Mouse (Mus musculus) hindbrain, postnatal 0 days (tissue): Measurements from ENCODE around the gene Wnt2b. TPM values are rescaled to one million over a fixed set of nuclear protein-coding genes. Genes with fewer than 3 reads are reported as not detected.

Experiments
- ATAC-seq: fragments of 200-750 bp; cut with Nextera tagmentation; 2 replicates; pipeline ENCODE4 v1.8.0; 2017; ENCODE audit warnings: mild to moderate bottlenecking, moderate TSS enrichment, moderate library complexity
- DNase-seq: peaks from one replicate; pipeline ENCODE4 v3.0.0-alpha.2; 2015; ENCODE audit warnings: low spot score
- H3K27ac ChIP-seq: fragments of 300-500 bp; sonication (generic); 2 replicates; pipeline ENCODE4 v1.5.1; 2014; ENCODE audit warnings: mild to moderate bottlenecking
- H3K27me3 ChIP-seq: fragments of 300-500 bp; sonication (generic); 2 replicates; pipeline ENCODE4 v1.6.1; 2014; ENCODE audit warnings: low read length, mixed read lengths; ENCODE audit not compliant: insufficient read depth
- H3K36me3 ChIP-seq: fragments of 300-500 bp; sonication (generic); 2 replicates; pipeline ENCODE4 v1.6.1; 2014; ENCODE audit warnings: low read length, mixed read lengths; ENCODE audit not compliant: insufficient read depth
- H3K4me1 ChIP-seq: fragments of 300-500 bp; sonication (generic); 2 replicates; pipeline ENCODE4 v1.6.1; 2014; ENCODE audit warnings: antibody characterized with exemption, low read length, mixed read lengths; ENCODE audit not compliant: insufficient read depth
- H3K4me2 ChIP-seq: fragments of 300-500 bp; sonication (generic); 2 replicates; pipeline ENCODE4 v1.6.1; 2014; ENCODE audit warnings: low read depth, mild to moderate bottlenecking, low read length, moderate library complexity, mixed read lengths
- H3K4me3 ChIP-seq: fragments of 300-500 bp; sonication (generic); 2 replicates; pipeline ENCODE4 v1.5.1; 2014; ENCODE audit warnings: low read length
- H3K9ac ChIP-seq: fragments of 300-500 bp; sonication (generic); replicated peaks from 2 replicates; pipeline ENCODE4 v1.6.1; 2014; ENCODE audit warnings: mild to moderate bottlenecking, low read length, moderate library complexity, mixed read lengths
- H3K9me3 ChIP-seq: fragments of 300-500 bp; sonication (generic); 2 replicates; pipeline ENCODE4 v1.6.1; 2016; ENCODE audit warnings: low read length, mixed read lengths
- CTCF ChIP-seq: IDR thresholded peaks from 2 replicates; pipeline ENCODE4 v1.5.1; 2016; ENCODE audit warnings: antibody characterized with exemption, control low read depth, low read depth
- WGBS: fragments of 180-500 bp; shearing (Covaris S2); extraction: QIAGEN DNeasy Blood & Tissue Kit; methylation state at CpG from one replicate; pipeline ENCODE4 v1.1.7; 2014; 5-methylcytosine and 5-hydroxymethylcytosine counted together
- polyA plus RNA-seq: library from polyadenylated mRNA; unstranded; fragments of >200 nt; fragmentation: Nextera tagmentation; extraction: Ambion mirVana; gene quantifications from 2 replicates; pipeline ENCODE4 v1.2.1, GENCODE M21; 2015
- total RNA-seq: library from RNA; depleted of rRNA; stranded (reverse); fragments of >200 nt; gene quantifications from 2 replicates; pipeline ENCODE4 v1.2.3, GENCODE M21; 2014; rRNA removed

Wnt2b gene
- total RNA-seq (1.9 and 3.2 TPM in 2 replicates), polyA plus RNA-seq (0.56 and 0.88 TPM in 2 replicates)

DNA sequence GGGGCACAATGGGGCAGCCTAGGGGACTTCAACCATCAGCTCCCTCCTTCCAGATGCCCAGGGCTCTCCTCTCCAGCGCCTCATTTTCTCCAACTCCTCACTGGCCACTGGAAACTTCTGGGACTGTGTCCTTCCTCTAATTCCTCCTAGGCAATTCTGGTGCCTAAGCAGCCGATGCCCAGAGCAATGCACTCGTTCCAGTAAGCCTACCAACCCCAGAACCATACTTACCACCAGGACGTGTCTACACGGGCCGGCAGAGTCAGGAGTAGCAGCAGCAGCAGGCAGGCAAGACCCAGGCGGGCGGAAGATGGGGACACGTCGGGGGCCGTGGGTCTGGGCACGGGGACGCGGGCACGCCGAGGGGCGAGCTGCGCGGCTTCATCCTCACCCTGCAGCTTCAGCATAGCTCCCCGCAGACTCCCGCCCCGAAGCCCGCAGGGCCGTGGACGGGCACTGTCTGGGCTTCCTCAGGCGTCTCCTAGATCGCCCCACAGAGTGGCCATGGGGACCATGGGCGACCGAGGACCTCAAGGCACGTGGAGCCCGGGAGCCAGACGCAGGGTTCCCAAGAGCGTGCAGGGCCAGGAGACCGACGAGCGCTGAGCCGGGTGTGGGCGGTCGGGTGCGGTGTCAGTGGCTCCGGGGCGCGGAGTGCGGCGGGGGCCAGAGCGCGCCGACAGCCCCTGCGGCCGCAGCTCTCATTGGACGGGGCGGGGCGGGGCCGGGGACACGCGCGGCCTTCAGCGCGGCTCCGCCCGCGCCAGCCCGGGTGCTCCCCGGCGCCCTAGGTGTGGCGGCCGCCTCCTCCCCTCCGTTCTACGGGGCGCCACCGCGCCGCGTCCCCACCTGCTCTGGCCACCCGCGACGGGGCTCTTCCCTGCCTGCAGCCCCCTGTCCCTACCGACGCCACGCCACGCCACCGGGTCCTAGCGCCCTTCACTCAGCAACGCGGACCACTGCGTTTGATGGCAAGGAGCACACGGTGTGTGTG lies at the start of gene Wnt2b:
TSS of gene Wnt2b (minus strand) at position 856 of the 994 bp plus-strand sequence.
- no peaks in the 10 kb centered on the region for H3K4me1 ChIP-seq
- ATAC-seq (peak; percentile 67), DNase-seq (peak; percentile 25)
- no peaks in the 10 kb centered on the region for H3K9me3 ChIP-seq
- no peaks in the 10 kb centered on the region for H3K36me3 ChIP-seq
- peak within 1 kb of the TSS; percentile 52 for H3K4me3 ChIP-seq
- 2% methylated on average over 68 of the region's 87 CpGs for WGBS
- no peak within 1 kb of the TSS for H3K27ac ChIP-seq
- H3K4me2 ChIP-seq: peak within 1 kb of the TSS; percentile 59
- no peak for TF ChIP-seq CTCF
- peak within 1 kb of the TSS; percentile 45 for H3K9ac ChIP-seq
- H3K27me3 ChIP-seq: peaks cover 12% of the 10 kb centered on the region; the same call in 1 of the 2 replicates

DNA sequence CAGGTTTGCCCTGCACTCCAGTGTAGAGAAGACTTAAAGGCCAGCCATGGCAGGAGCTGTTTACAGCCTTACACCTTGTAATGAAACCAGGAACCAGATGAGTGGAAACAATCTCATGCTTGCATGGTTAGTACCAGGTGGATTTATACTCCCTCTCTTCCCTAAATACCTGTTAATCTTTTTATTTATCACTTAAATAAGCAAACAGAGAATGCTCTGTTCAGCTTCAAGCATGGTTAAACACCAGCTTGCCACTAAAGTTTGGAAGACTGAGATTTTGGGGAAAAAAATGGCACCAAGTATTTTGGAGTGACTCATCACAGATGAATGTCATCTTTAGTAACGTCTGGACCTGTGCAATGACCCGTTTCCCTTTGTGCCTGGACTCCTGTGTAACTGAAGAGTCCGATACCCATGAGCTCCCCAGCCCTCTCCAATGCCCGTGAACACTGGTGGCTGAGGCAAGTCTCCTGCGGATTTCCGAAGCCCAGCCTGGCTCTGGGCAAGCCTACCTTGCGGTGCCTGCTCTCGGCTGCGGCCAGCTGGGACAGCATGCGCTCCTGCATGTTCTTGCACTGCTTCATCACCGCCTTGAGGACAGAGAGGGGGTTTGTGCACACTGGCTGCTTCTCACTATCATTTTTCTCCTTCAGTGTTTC lies 49.1 kb upstream of the Wnt2b start:
- H3K9me3 ChIP-seq: no peaks in the 10 kb centered on the region
- DNase-seq (no peak), ATAC-seq (no peak)
- H3K27ac ChIP-seq: no peak overlapping the region
- peaks cover 37% of the 10 kb centered on the region for H3K36me3 ChIP-seq
- no peaks in the 10 kb centered on the region for H3K4me1 ChIP-seq
- TF ChIP-seq CTCF: no peak
- no peak overlapping the region for H3K4me2 ChIP-seq
- 92% methylated on average over 11 of the region's 11 CpGs for WGBS
- H3K9ac ChIP-seq: no peak overlapping the region
- no peak overlapping the region for H3K4me3 ChIP-seq
- no peaks in the 10 kb centered on the region for H3K27me3 ChIP-seq

DNA sequence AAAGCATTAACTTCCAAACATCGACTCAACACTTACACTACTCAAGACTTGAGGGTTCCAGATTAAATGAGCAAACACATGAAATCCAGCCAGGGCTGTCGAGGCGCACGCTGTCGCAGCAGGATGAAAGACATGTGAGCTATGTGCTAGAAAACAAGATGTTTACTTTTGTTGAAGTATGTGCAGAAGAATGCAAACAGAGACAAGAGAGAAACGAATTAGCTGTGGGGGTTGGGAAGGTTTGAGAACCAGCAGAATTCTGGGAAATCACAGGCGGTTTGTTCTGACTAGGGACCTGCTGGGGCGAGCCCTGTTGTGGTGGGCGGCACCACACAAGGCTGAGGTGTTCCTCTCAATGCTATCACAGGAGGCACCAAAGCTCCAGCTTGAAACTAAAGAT lies 46.3 kb upstream of the Wnt2b start:
- Histone ChIP-seq H3K9me3 (no peaks in the 10 kb centered on the region), H3K4me1 (no peaks in the 10 kb centered on the region), H3K36me3 (peaks cover 59% of the 10 kb centered on the region), H3K4me3 (no peak overlapping the region), H3K4me2 (no peak overlapping the region), H3K27me3 (no peaks in the 10 kb centered on the region), H3K9ac (no peak overlapping the region), H3K27ac (no peak overlapping the region)
- DNase-seq: no peak
- 89% methylated on average over 9 of the region's 9 CpGs for WGBS
- no peak for TF ChIP-seq CTCF
- ATAC-seq: no peak

DNA sequence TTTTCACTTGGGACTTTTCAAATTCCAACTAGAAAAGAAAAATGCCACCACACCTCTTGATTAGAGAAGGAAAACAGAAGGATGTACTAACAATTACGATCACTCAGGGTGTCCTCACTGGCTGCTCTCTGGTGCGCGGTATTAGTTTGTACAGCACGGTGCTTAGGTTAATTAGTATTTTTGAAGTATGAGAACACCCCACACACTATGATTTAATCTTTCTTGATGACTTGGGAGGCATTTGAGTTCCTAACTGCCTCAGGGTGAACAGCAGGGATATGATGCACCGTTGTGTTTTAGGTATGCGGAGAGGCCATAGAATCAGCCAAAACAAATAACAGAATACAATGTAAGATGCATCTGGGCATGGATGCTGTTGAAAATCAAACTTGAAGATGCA lies 44.4 kb upstream of the Wnt2b start:
- ATAC-seq (no peak), DNase-seq (no peak)
- no peak overlapping the region for H3K4me2 ChIP-seq
- 84% methylated on average over 6 of the region's 6 CpGs for WGBS
- H3K27me3 ChIP-seq: no peaks in the 10 kb centered on the region
- no peaks in the 10 kb centered on the region for H3K9me3 ChIP-seq
- H3K27ac ChIP-seq: no peak overlapping the region
- no peak for TF ChIP-seq CTCF
- no peak overlapping the region for H3K9ac ChIP-seq
- H3K4me3 ChIP-seq: no peak overlapping the region
- H3K4me1 ChIP-seq: no peaks in the 10 kb centered on the region
- peaks cover 58% of the 10 kb centered on the region for H3K36me3 ChIP-seq

DNA sequence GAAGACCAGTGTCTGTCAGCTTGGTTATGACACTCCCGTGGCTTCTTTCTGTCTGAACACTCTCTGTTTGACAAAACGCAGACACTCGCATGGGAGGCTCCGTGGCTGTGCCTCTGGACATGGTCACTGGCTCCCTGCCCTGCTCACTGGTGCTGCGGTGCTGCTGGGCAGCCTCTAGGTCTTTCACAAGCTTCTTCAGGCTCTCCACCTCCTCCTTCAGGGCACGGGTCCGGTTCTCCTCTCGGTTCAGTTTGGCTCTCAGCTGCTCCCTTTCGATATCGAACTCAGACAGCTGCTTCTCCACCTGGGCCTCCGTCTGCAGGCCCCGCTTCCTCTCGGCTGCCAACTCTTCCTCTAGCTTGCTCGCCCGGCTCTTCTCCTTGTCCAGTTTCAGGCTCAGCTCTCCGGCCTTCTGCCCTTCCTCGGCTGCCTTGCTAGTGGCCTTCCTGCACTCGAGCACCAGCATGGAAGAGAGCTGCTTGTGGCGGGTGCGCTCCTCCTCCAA lies 43.9 kb upstream of the Wnt2b start:
- Histone ChIP-seq H3K9me3 (no peaks in the 10 kb centered on the region), H3K36me3 (peaks cover 53% of the 10 kb centered on the region), H3K9ac (no peak overlapping the region), H3K4me3 (no peak overlapping the region), H3K4me2 (no peak overlapping the region), H3K27me3 (no peaks in the 10 kb centered on the region), H3K27ac (no peak overlapping the region), H3K4me1 (no peaks in the 10 kb centered on the region)
- 90% methylated on average over 20 of the region's 20 CpGs for WGBS
- ATAC-seq: no peak
- TF ChIP-seq CTCF: no peak
- no peak for DNase-seq

DNA sequence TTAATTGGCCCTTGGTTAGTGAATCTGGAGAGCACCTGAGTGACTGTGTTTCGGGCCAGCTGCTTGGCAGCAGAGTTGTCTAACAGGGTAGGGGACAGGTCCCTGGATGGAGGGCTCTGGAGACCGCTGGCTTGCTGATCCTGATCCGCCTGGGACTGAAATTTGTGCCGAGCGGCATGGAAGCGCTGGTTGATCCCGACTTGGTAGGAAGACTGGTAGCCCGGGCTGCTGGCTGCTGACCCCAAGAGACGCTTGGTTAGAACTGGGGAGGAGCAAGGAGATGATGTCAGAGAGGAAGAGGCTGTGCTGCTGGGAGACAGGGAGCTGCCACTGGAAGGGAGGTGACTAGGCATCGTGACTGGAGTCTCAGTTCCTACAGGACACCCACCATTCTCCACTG lies 43.3 kb upstream of the Wnt2b start:
- ATAC-seq (no peak), DNase-seq (no peak)
- Histone ChIP-seq H3K9me3 (no peaks in the 10 kb centered on the region), H3K27me3 (no peaks in the 10 kb centered on the region), H3K4me1 (no peaks in the 10 kb centered on the region), H3K27ac (no peak overlapping the region), H3K4me2 (no peak overlapping the region), H3K4me3 (no peak overlapping the region), H3K9ac (no peak overlapping the region), H3K36me3 (peaks cover 47% of the 10 kb centered on the region)
- no peak for TF ChIP-seq CTCF
- WGBS: 93% methylated on average over 10 of the region's 10 CpGs
